Mouse (Mus musculus) urinary bladder, postnatal 14 days (tissue): Measurements from ENCODE around the gene Slc28a3.

ENCODE experiments used
- DNase-seq: peaks from one replicate; pipeline ENCODE4 v3.0.0; 2021; ENCODE audit warnings: low spot score

The Slc28a3 gene

GRCm38 (mm10) chr13:58560497-58561138 lies 50.1 kb downstream of the Slc28a3 start:
- peak; percentile 11 for DNase-seq

- no peak for DNase-seq
These were observed 52.5 kb downstream of the Slc28a3 start for GRCm38 (mm10) chr13:58558216-58558615.

- DNase-seq = no peak
These were observed 54.7 kb downstream of the Slc28a3 start for GRCm38 (mm10) chr13:58556018-58556417.

GRCm38 (mm10) chr13:58555561-58555960 lies 55.1 kb downstream of the Slc28a3 start:
- DNase-seq = no peak

GRCm38 (mm10) chr13:58551924-58552323 lies 58.8 kb downstream of the Slc28a3 start:
- DNase-seq = no peak

GRCm38 (mm10) chr13:58547570-58547969 lies 63.1 kb downstream of the Slc28a3 start:
- no peak for DNase-seq

GRCm38 (mm10) chr13:58543688-58544408 lies 66.8 kb downstream of the Slc28a3 start:
- no peak for DNase-seq

GRCm38 (mm10) chr13:58543066-58543465 lies 67.6 kb downstream of the Slc28a3 start:
- DNase-seq = peak; percentile 80

- no peak for DNase-seq
These were observed 68.1 kb downstream of the Slc28a3 start for GRCm38 (mm10) chr13:58542601-58543041.

GRCm38 (mm10) chr13:58542167-58542566 lies 68.5 kb downstream of the Slc28a3 start:
- DNase-seq = no peak

GRCm38 (mm10) chr13:58541620-58542019 lies 69.1 kb downstream of the Slc28a3 start:
- no peak for DNase-seq

GRCm38 (mm10) chr13:58538966-58539365 lies 71.7 kb downstream of the Slc28a3 start:
- no peak for DNase-seq

- DNase-seq = no peak
These were observed 72.3 kb downstream of the Slc28a3 start for GRCm38 (mm10) chr13:58538366-58538765.

- DNase-seq = peak; percentile 15
These were observed 72.8 kb downstream of the Slc28a3 start for GRCm38 (mm10) chr13:58537916-58538233.

- no peak for DNase-seq
These were observed 73.3 kb downstream of the Slc28a3 start for GRCm38 (mm10) chr13:58537232-58537915.

- DNase-seq = no peak
These were observed 74.0 kb downstream of the Slc28a3 start for GRCm38 (mm10) chr13:58536466-58537231.

GRCm38 (mm10) chr13:58535321-58535720 lies 75.4 kb downstream of the Slc28a3 start:
- no peak for DNase-seq

GRCm38 (mm10) chr13:58534861-58535260 lies 75.8 kb downstream of the Slc28a3 start:
- no peak for DNase-seq

GRCm38 (mm10) chr13:58534216-58534841 lies 76.3 kb downstream of the Slc28a3 start:
- DNase-seq = peak; percentile 25

- no peak for DNase-seq
These were observed 86.1 kb downstream of the Slc28a3 start for GRCm38 (mm10) chr13:58524581-58524980.

GRCm38 (mm10) chr13:58523761-58524117 lies 86.9 kb downstream of the Slc28a3 start:
- DNase-seq = no peak
